10 mouse cellular contexts compared by ENCODE assay signal in the genomic region with DNA sequence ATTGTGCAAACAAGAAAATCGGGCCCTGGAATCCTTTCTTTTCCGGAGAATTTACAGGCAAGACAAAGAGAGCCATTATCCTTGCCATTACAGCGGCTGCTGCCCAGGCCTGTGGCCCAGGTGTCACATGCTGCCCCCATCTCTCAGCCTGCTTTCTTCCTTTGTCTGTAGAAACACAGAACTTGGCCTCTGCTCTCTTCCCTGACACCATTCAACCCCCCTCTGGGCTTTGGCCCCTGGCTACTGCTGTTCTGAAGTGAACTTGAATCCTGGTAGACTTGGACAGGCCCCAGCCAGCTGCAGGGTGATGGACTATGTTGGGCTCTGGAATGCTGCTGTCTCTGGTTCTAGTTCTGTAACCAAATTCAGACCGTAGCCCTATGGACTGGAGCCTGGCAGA.
A peak's percentile ranks its signal among the peaks of the same experiment; 100 is the strongest.
DNase-seq lines count a peak whose midpoint lies in the region; ATAC-seq and TF ChIP-seq lines count a peak whose summit lies in the region.
"Had no signal": no experiment of that assay in that cellular context is flagged by ENCODE, and none has a peak within 500 bp of the region (broad histone marks: within the 10 kb centered on the region; RNA-seq: fewer than 3 reads in every experiment).

No protein-coding gene starts in this region.

- no peak overlapping the region for H3K4me2 ChIP-seq in forebrain, embryonic 11.5 days (ENCODE audit: low read depth, low read length, severe bottlenecking)
- H3K4me2 ChIP-seq: heart, embryonic 13.5 days; limb, embryonic 15.5 days had no signal

- H3K9me3 ChIP-seq in ES-Bruce4 (replicated peaks; ENCODE audit: control insufficient read depth, insufficient read depth, low read length, poor library complexity, severe bottlenecking) = no peaks in the 10 kb centered on the region
- H3K9me3 ChIP-seq in forebrain, embryonic 11.5 days (ENCODE audit: control insufficient read depth, low read length) = no peaks in the 10 kb centered on the region
- H3K9me3 ChIP-seq: heart, embryonic 13.5 days; limb, embryonic 15.5 days had no signal

- peak; percentile 86 for TF ChIP-seq EP300 in ES-Bruce4 (IDR thresholded peaks at IDR 0.05; ENCODE audit: insufficient read depth, low read depth, low read length)

- no peaks in the 10 kb centered on the region for H3K36me3 ChIP-seq in ES-Bruce4 (ENCODE audit: control insufficient read depth, insufficient read depth, low read length, poor library complexity, severe bottlenecking)
- H3K36me3 ChIP-seq in forebrain, embryonic 11.5 days (ENCODE audit: control insufficient read depth, insufficient read depth, low read length) = no peaks in the 10 kb centered on the region
- H3K36me3 ChIP-seq: heart, embryonic 13.5 days; limb, embryonic 15.5 days had no signal

- H3K27me3 ChIP-seq in ES-Bruce4 (ENCODE audit: control insufficient read depth, insufficient read depth, low read length, poor library complexity, severe bottlenecking) = no peaks in the 10 kb centered on the region
- H3K27me3 ChIP-seq in forebrain, embryonic 11.5 days (ENCODE audit: control insufficient read depth, insufficient read depth, low read length) = no peaks in the 10 kb centered on the region
- H3K27me3 ChIP-seq: heart, embryonic 13.5 days; limb, embryonic 15.5 days had no signal

- 33% methylated on average over 4 of the region's 4 CpGs for WGBS in forebrain, embryonic 11.5 days

- no peak for TF ChIP-seq CTCF in ES-Bruce4 (IDR thresholded peaks at IDR 0.05; ENCODE audit: low read depth, low read length)

- ATAC-seq in frontal cortex, adult (ENCODE audit: low TSS enrichment) = peak; percentile 65
- ATAC-seq in forebrain, embryonic 11.5 days (replicated peaks; ENCODE audit: low FRiP score) = 0 out of 2 replicates have a peak, but pooled peaks have one; percentile 7
- ATAC-seq in megakaryocyte-erythroid progenitor cell, adult 5-6 weeks (replicated peaks; ENCODE audit: low FRiP score, low TSS enrichment, poor library complexity, severe bottlenecking) = no peak

- H3K27ac ChIP-seq in ES-Bruce4 (ENCODE audit: insufficient read depth, low read length) = no peak overlapping the region
- H3K27ac ChIP-seq in forebrain, embryonic 11.5 days (ENCODE audit: low read depth, low read length) = no peak overlapping the region
- H3K27ac ChIP-seq: heart, embryonic 13.5 days; limb, embryonic 15.5 days had no signal

- H3K4me1 ChIP-seq in ES-Bruce4 (ENCODE audit: control insufficient read depth, insufficient read depth, low read length) = no peaks in the 10 kb centered on the region
- peaks cover 4% of the 10 kb centered on the region; the same call in 1 of the 2 replicates for H3K4me1 ChIP-seq in forebrain, embryonic 11.5 days (replicated peaks; ENCODE audit: control insufficient read depth, insufficient read depth, low read length)

- no peak overlapping the region for H3K4me3 ChIP-seq in ES-Bruce4 (ENCODE audit: low read depth, low read length)
- no peak overlapping the region for H3K4me3 ChIP-seq in forebrain, embryonic 11.5 days (ENCODE audit: low read depth, low read length)
- H3K4me3 ChIP-seq: heart, embryonic 13.5 days; limb, embryonic 15.5 days had no signal

- TF ChIP-seq POLR2A in ES-Bruce4 (IDR thresholded peaks at IDR 0.05; ENCODE audit: insufficient read depth, low read length) = no peak

- DNase-seq in frontal cortex, postnatal 10 days (ENCODE audit: low spot score in 2 of 2) = no peak
- no peak for DNase-seq in forebrain, embryonic 11.5 days (ENCODE audit: low spot score)
- peak; percentile 55 for DNase-seq in kidney, postnatal 10 days
- DNase-seq in spleen, postnatal 10 days (ENCODE audit: low spot score in 2 of 2) = no peak
- no peak for DNase-seq in MN1 (ENCODE audit: low spot score)

- H3K9ac ChIP-seq in ES-Bruce4 (ENCODE audit: low read depth, poor library complexity, severe bottlenecking) = no peak overlapping the region
- H3K9ac ChIP-seq in forebrain, embryonic 11.5 days (ENCODE audit: low read length) = no peak overlapping the region
- H3K9ac ChIP-seq: heart, embryonic 13.5 days; limb, embryonic 15.5 days had no signal
